Mouse (Mus musculus): ENCODE data around the gene Rps8.

- TF ChIP-seq CTCF (IDR thresholded peaks at IDR 0.05; ENCODE audit: low read depth) (no peak), EP300 (IDR thresholded peaks at IDR 0.05; ENCODE audit: low read depth) (no peak)
Measured at GRCm38 (mm10) chr4:117131890-117132793, 23.9 kb downstream of the Rps8 start.
